Comparison of ENCODE assay signal across 9 mouse cellular contexts in genomic region chr11:49844969-49845368, GRCm38 (mm10). TPM values are rescaled to one million over a fixed set of nuclear protein-coding genes. Genes with fewer than 3 reads are reported as not detected.
DNase-seq lines count a peak whose midpoint lies in the region; ATAC-seq and TF ChIP-seq lines count a peak whose summit lies in the region.
"Had no signal": no experiment of that assay in that cellular context is flagged by ENCODE, and none has a peak within 500 bp of the region (broad histone marks: within the 10 kb centered on the region; RNA-seq: fewer than 3 reads in every experiment).

No protein-coding gene starts in this region.

- no peak overlapping the region for H3K4me3 ChIP-seq in forebrain, embryonic 10.5 days
- H3K4me3 ChIP-seq in forebrain, embryonic 16.5 days (replicated peaks; ENCODE audit: low read length): no peak overlapping the region
- H3K4me3 ChIP-seq in ES-Bruce4 (ENCODE audit: low read depth, low read length): no peak overlapping the region
- H3K4me3 ChIP-seq: liver, embryonic 15.5 days had no signal

- no peaks in the 10 kb centered on the region for H3K27me3 ChIP-seq in forebrain, embryonic 10.5 days (ENCODE audit: poor library complexity, severe bottlenecking)
- no peaks in the 10 kb centered on the region for H3K27me3 ChIP-seq in forebrain, embryonic 16.5 days (replicated peaks; ENCODE audit: control insufficient read depth, insufficient read depth, low read length)
- no peaks in the 10 kb centered on the region for H3K27me3 ChIP-seq in ES-Bruce4 (ENCODE audit: control insufficient read depth, insufficient read depth, low read length, poor library complexity, severe bottlenecking)
- H3K27me3 ChIP-seq: liver, embryonic 15.5 days had no signal

- ATAC-seq in forebrain, embryonic 16.5 days: no peak
- ATAC-seq in megakaryocyte, adult 5-6 weeks (ENCODE audit: poor library complexity, severe bottlenecking): peak; percentile 29

- H3K4me1 ChIP-seq in forebrain, embryonic 10.5 days: peaks cover 27% of the 10 kb centered on the region
- peaks cover 26% of the 10 kb centered on the region for H3K4me1 ChIP-seq in forebrain, embryonic 16.5 days (replicated peaks; ENCODE audit: control insufficient read depth, insufficient read depth, low read length)
- H3K4me1 ChIP-seq in ES-Bruce4 (ENCODE audit: control insufficient read depth, insufficient read depth, low read length): no peaks in the 10 kb centered on the region

- TF ChIP-seq CTCF in ES-Bruce4 (IDR thresholded peaks at IDR 0.05; ENCODE audit: low read depth, low read length): peak; percentile 65

- H3K4me2 ChIP-seq in forebrain, embryonic 16.5 days (ENCODE audit: low read length): no peak overlapping the region

- H3K9ac ChIP-seq in forebrain, embryonic 16.5 days (replicated peaks; ENCODE audit: low read depth, low read length): no peak overlapping the region
- H3K9ac ChIP-seq in ES-Bruce4 (ENCODE audit: low read depth, poor library complexity, severe bottlenecking): no peak overlapping the region
- H3K9ac ChIP-seq: liver, embryonic 15.5 days had no signal

- WGBS in forebrain, embryonic 10.5 days: 69% methylated on average over 3 of the region's 3 CpGs
- 52% methylated on average over 3 of the region's 3 CpGs for WGBS in forebrain, embryonic 16.5 days

- TF ChIP-seq EP300 in ES-Bruce4 (IDR thresholded peaks at IDR 0.05; ENCODE audit: insufficient read depth, low read depth, low read length): no peak

- no peak overlapping the region for H3K27ac ChIP-seq in forebrain, embryonic 10.5 days
- no peak overlapping the region for H3K27ac ChIP-seq in forebrain, embryonic 16.5 days (ENCODE audit: low read length)
- H3K27ac ChIP-seq in ES-Bruce4 (ENCODE audit: insufficient read depth, low read length): no peak overlapping the region

- H3K9me3 ChIP-seq in forebrain, embryonic 10.5 days: no peaks in the 10 kb centered on the region
- H3K9me3 ChIP-seq in forebrain, embryonic 16.5 days (ENCODE audit: control insufficient read depth, low read length): no peaks in the 10 kb centered on the region
- no peaks in the 10 kb centered on the region for H3K9me3 ChIP-seq in ES-Bruce4 (replicated peaks; ENCODE audit: control insufficient read depth, insufficient read depth, low read length, poor library complexity, severe bottlenecking)
- H3K9me3 ChIP-seq: liver, embryonic 15.5 days had no signal

- DNase-seq in forebrain, embryonic 10.5 days (ENCODE audit: extremely low spot score, low spot score): peak; percentile 41
- peak; percentile 55 for DNase-seq in cerebellum, adult 11-12 months
- peak; percentile 71 for DNase-seq in gastrocnemius, postnatal 10 days
- peak; percentile 27 to 69 for DNase-seq in layer of hippocampus, postnatal 14 days (ENCODE audit: low spot score in 2 of 2)
- DNase-seq in spleen, postnatal 36 days (ENCODE audit: low spot score in 2 of 2): peak; percentile 43 to 69

- TF ChIP-seq POLR2A in ES-Bruce4 (IDR thresholded peaks at IDR 0.05; ENCODE audit: insufficient read depth, low read length): no peak

- peaks cover 3% of the 10 kb centered on the region; the same call in 1 of the 2 replicates for H3K36me3 ChIP-seq in forebrain, embryonic 10.5 days (replicated peaks)
- H3K36me3 ChIP-seq in forebrain, embryonic 16.5 days (ENCODE audit: control insufficient read depth, insufficient read depth): no peaks in the 10 kb centered on the region
- H3K36me3 ChIP-seq in ES-Bruce4 (ENCODE audit: control insufficient read depth, insufficient read depth, low read length, poor library complexity, severe bottlenecking): peaks cover 5% of the 10 kb centered on the region

RNA-seq across cellular contexts. Expression of gene Mapk9, which starts 1.6 kb away (rescaled TPM):
- polyA plus RNA-seq in forebrain, embryonic 10.5 days (2016; fragmentation: Nextera tagmentation; extraction: Ambion mirVana): 21.8 and 23.8 TPM in 2 replicates
- polyA plus RNA-seq in forebrain, embryonic 16.5 days (2015; fragmentation: Nextera tagmentation; extraction: Ambion mirVana): 45.7 and 48.5 TPM in 2 replicates
- 47.5 and 50.7 TPM in 2 replicates for polyA plus RNA-seq in ES-Bruce4 (2011; ENCODE audit: insufficient read depth, insufficient read length, low read depth, missing spikeins)
- total RNA-seq in gastrocnemius, postnatal 10 days (2021): 10 to 100 TPM; 49.3 TPM
- total RNA-seq in layer of hippocampus, postnatal 14 days (2021): 100 to 1,000 TPM; 150 to 162 TPM
- 27.4 and 32.4 TPM in 2 replicates for total RNA-seq in megakaryocyte, adult 5-6 weeks (2015)
- total RNA-seq in megakaryocyte, adult 5-6 weeks (2017): 37.8 and 44.9 TPM in 2 replicates

RNA-seq across cellular contexts. Expression of gene Gfpt2, which starts 51.0 kb away (rescaled TPM):
- 25.8 TPM in 2 replicates for polyA plus RNA-seq in forebrain, embryonic 10.5 days (2016; fragmentation: Nextera tagmentation; extraction: Ambion mirVana)
- polyA plus RNA-seq in forebrain, embryonic 16.5 days (2015; fragmentation: Nextera tagmentation; extraction: Ambion mirVana): 13.3 and 16.6 TPM in 2 replicates
- 49.1 and 52.3 TPM in 2 replicates for polyA plus RNA-seq in ES-Bruce4 (2011; ENCODE audit: insufficient read depth, insufficient read length, low read depth, missing spikeins)
- total RNA-seq in gastrocnemius, postnatal 10 days (2021): 1 to 10 TPM; 7.4 to 9.5 TPM
- 1 to 10 TPM; 6.6 to 7.9 TPM for total RNA-seq in layer of hippocampus, postnatal 14 days (2021)
- not detected in 2 replicates for total RNA-seq in megakaryocyte, adult 5-6 weeks (2015)
- total RNA-seq in megakaryocyte, adult 5-6 weeks (2017): 0.11 and 0.28 TPM in 2 replicates

RNA-seq across cellular contexts. Expression of gene Rasgef1c, which starts 56.7 kb away (rescaled TPM):
- polyA plus RNA-seq in forebrain, embryonic 10.5 days (2016; fragmentation: Nextera tagmentation; extraction: Ambion mirVana): 0.29 and 0.33 TPM in 2 replicates
- 11.4 and 17.1 TPM in 2 replicates for polyA plus RNA-seq in forebrain, embryonic 16.5 days (2015; fragmentation: Nextera tagmentation; extraction: Ambion mirVana)
- not detected in 2 replicates for polyA plus RNA-seq in ES-Bruce4 (2011; ENCODE audit: insufficient read depth, insufficient read length, low read depth, missing spikeins)
- 1 to 10 TPM; 1.5 to 1.7 TPM for total RNA-seq in gastrocnemius, postnatal 10 days (2021)
- 1 to 10 TPM; 2.8 TPM for total RNA-seq in layer of hippocampus, postnatal 14 days (2021)
- total RNA-seq in megakaryocyte, adult 5-6 weeks (2015): 0.13 and 0.27 TPM in 2 replicates
- not detected in 2 replicates for total RNA-seq in megakaryocyte, adult 5-6 weeks (2017)

Comparison
In these comparisons a context has a peak if more than half of its experiments do, and no peak if none do; other contexts are left out.
1. RNA of gene Gfpt2, which starts 51.0 kb away (total RNA-seq): 7.4 to 9.5 TPM in gastrocnemius, postnatal 10 days and 6.6 to 7.9 TPM in layer of hippocampus, postnatal 14 days; 0.11 to 0.28 TPM in megakaryocyte, adult 5-6 weeks; every median in the first group is over 4 times any median in the second.
2. Peak in every context shown above with its lines, with median percentiles within 50 percentile points of each other: DNase-seq.